Mouse (Mus musculus) olfactory bulb, adult 2 months (tissue): ENCODE data around the gene 1700008O03Rik. TPM values are rescaled to one million over a fixed set of nuclear protein-coding genes. Genes with fewer than 3 reads are reported as not detected.
A peak's percentile ranks its signal among the peaks of the same experiment; 100 is the strongest.

Source experiments
- H3K27ac ChIP-seq: fragments of 200-500 bp; 2 replicates; pipeline ENCODE4 v1.5.1; 2012; ENCODE audit warnings: low read depth, low read length; ENCODE audit not compliant: insufficient read depth
- H3K4me1 ChIP-seq: fragments of 200-500 bp; 2 replicates; pipeline ENCODE4 v1.6.1; 2012; ENCODE audit warnings: low read length; ENCODE audit not compliant: control insufficient read depth, insufficient read depth
- H3K4me3 ChIP-seq: fragments of 200-500 bp; 2 replicates; pipeline ENCODE4 v1.5.1; 2012; ENCODE audit warnings: mild to moderate bottlenecking, low read depth, low read length, moderate library complexity; ENCODE audit not compliant: insufficient read depth
- CTCF ChIP-seq: fragments of 200-500 bp; IDR thresholded peaks from 2 replicates; pipeline ENCODE4 v1.5.1; 2012; ENCODE audit warnings: low read depth, mild to moderate bottlenecking, low read length, moderate library complexity; ENCODE audit not compliant: insufficient read depth
- POLR2A ChIP-seq: fragments of 200-500 bp; IDR thresholded peaks from 2 replicates; pipeline ENCODE4 v1.6.1; 2012; ENCODE audit warnings: mild to moderate bottlenecking, low read depth, low read length, moderate library complexity; ENCODE audit not compliant: insufficient read depth
- WGBS: fragments of 180-500 bp; shearing (Covaris S2); methylation state at CpG from one replicate; pipeline ENCODE4 v1.1.7; 2018; 5-methylcytosine and 5-hydroxymethylcytosine counted together
- polyA plus RNA-seq: library from polyadenylated mRNA; stranded (reverse); fragments of >200 nt; gene quantifications from 2 replicates; pipeline ENCODE4 v1.2.4, GENCODE M21; 2012; ENCODE audit warnings: low replicate concordance; ENCODE audit not compliant: missing spikeins, insufficient read depth, insufficient read length

1700008O03Rik gene
- polyA plus RNA-seq, 1 experiment: not detected

GRCm38 (mm10) chr7:44353601-44354340, 31.8 kb downstream of the 1700008O03Rik start:
- Histone ChIP-seq H3K4me1 (peaks cover 64% of the 10 kb centered on the region), H3K27ac (no peak overlapping the region), H3K4me3 (no peak overlapping the region)
- no peak for TF ChIP-seq CTCF
- no peak for TF ChIP-seq POLR2A
- WGBS: 26% methylated on average over 35 of the region's 35 CpGs

- Histone ChIP-seq H3K4me1 (peaks cover 60% of the 10 kb centered on the region), H3K4me3 (no peak overlapping the region), H3K27ac (no peak overlapping the region)
- TF ChIP-seq CTCF: no peak
- no peak for TF ChIP-seq POLR2A
- WGBS: 23% methylated on average over 71 of the region's 71 CpGs
Observed at GRCm38 (mm10) chr7:44352750-44353600, 32.6 kb downstream of the 1700008O03Rik start.

- 27% methylated on average over 70 of the region's 71 CpGs for WGBS
- Histone ChIP-seq H3K4me1 (peaks cover 51% of the 10 kb centered on the region), H3K4me3 (no peak overlapping the region), H3K27ac (no peak overlapping the region)
- TF ChIP-seq CTCF (no peak), POLR2A (no peak)
Observed at GRCm38 (mm10) chr7:44351881-44352749, 33.5 kb downstream of the 1700008O03Rik start.

GRCm38 (mm10) chr7:44350957-44351711, 34.5 kb downstream of the 1700008O03Rik start:
- H3K4me3 ChIP-seq: no peak overlapping the region
- peaks cover 44% of the 10 kb centered on the region for H3K4me1 ChIP-seq
- H3K27ac ChIP-seq: peak overlapping the region; percentile 70
- TF ChIP-seq CTCF (no peak), POLR2A (no peak)
- 6% methylated on average over 25 of the region's 25 CpGs for WGBS

GRCm38 (mm10) chr7:44349043-44349442, 36.6 kb downstream of the 1700008O03Rik start:
- peaks cover 39% of the 10 kb centered on the region for H3K4me1 ChIP-seq
- TF ChIP-seq CTCF (no peak), POLR2A (no peak)
- H3K4me3 ChIP-seq: no peak overlapping the region
- no peak overlapping the region for H3K27ac ChIP-seq
- WGBS: 30% methylated on average over 3 of the region's 3 CpGs

GRCm38 (mm10) chr7:44344622-44345021, 41.0 kb downstream of the 1700008O03Rik start:
- WGBS: 59% methylated on average over 12 of the region's 12 CpGs
- TF ChIP-seq CTCF (no peak), POLR2A (no peak)
- H3K4me1 ChIP-seq: peaks cover 29% of the 10 kb centered on the region
- no peak overlapping the region for H3K27ac ChIP-seq
- no peak overlapping the region for H3K4me3 ChIP-seq

GRCm38 (mm10) chr7:44343459-44344015, 42.1 kb downstream of the 1700008O03Rik start:
- 17% methylated on average over 11 of the region's 11 CpGs for WGBS
- no peak overlapping the region for H3K4me3 ChIP-seq
- no peak overlapping the region for H3K27ac ChIP-seq
- H3K4me1 ChIP-seq: peaks cover 32% of the 10 kb centered on the region
- no peak for TF ChIP-seq POLR2A
- TF ChIP-seq CTCF: no peak
